Mouse (Mus musculus) adrenal gland, postnatal 10 days (tissue): ENCODE measurements around the gene Gna13. TPM values are rescaled to one million over a fixed set of nuclear protein-coding genes. Genes with fewer than 3 reads are reported as not detected.

Experiments
- DNase-seq: peaks from one replicate; pipeline ENCODE4 v3.0.0; 2021; ENCODE audit warnings: mixed read lengths
- total RNA-seq, 2 experiments: library from RNA; stranded (reverse); gene quantifications; 2 replicates each; pipeline ENCODE4 v1.2.3; 2021

Gene Gna13
- total RNA-seq, 2 experiments from 2014 or later = 68.2 to 70.3 TPM

- DNase-seq = no peak
These were observed 59.6 kb downstream of the Gna13 start for GRCm38 (mm10) chr11:109422263-109422662.

- no peak for DNase-seq
These were observed 60.7 kb downstream of the Gna13 start for GRCm38 (mm10) chr11:109423294-109423693.

- peak; percentile 99 for DNase-seq
These were observed 63.0 kb downstream of the Gna13 start, which contains the start of gene Amz2 for GRCm38 (mm10) chr11:109425392-109426271. Amz2 (plus strand) TSS chr11:109425946.

- no peak for DNase-seq
These were observed 63.6 kb downstream of the Gna13 start for GRCm38 (mm10) chr11:109426272-109426586.

- DNase-seq = no peak
These were observed 64.7 kb downstream of the Gna13 start for GRCm38 (mm10) chr11:109427353-109427752.

GRCm38 (mm10) chr11:109434233-109434798 is 71.7 kb downstream of the Gna13 start:
- DNase-seq = no peak

- no peak for DNase-seq
These were observed 74.3 kb downstream of the Gna13 start for GRCm38 (mm10) chr11:109436889-109437288.

- DNase-seq = peak; percentile 7
These were observed 76.6 kb downstream of the Gna13 start for GRCm38 (mm10) chr11:109439209-109439608.

- DNase-seq = peak; percentile 85
These were observed 77.3 kb downstream of the Gna13 start for GRCm38 (mm10) chr11:109439829-109440340.

GRCm38 (mm10) chr11:109440641-109441040 is 78.0 kb downstream of the Gna13 start:
- no peak for DNase-seq

GRCm38 (mm10) chr11:109441119-109441518 is 78.5 kb downstream of the Gna13 start:
- peak; percentile 56 for DNase-seq

- no peak for DNase-seq
These were observed 79.6 kb downstream of the Gna13 start for GRCm38 (mm10) chr11:109442166-109442730.

- no peak for DNase-seq
These were observed 81.0 kb downstream of the Gna13 start for GRCm38 (mm10) chr11:109443468-109444263.

- DNase-seq = peak; percentile 38
These were observed 82.0 kb downstream of the Gna13 start for GRCm38 (mm10) chr11:109444600-109444999.

- peak; percentile 28 for DNase-seq
These were observed 82.9 kb downstream of the Gna13 start for GRCm38 (mm10) chr11:109445438-109446035.

Other genes with a start within 250 kb of the Gna13 start
- not detected for gene E030025P04Rik, start 218.5 kb upstream of the Gna13 start, total RNA-seq
- 1 to 10 TPM; 5.3 to 7.8 TPM for gene Rgs9, start 64.7 kb upstream of the Gna13 start, total RNA-seq
- gene 9930022D16Rik, start 51.1 kb downstream of the Gna13 start, total RNA-seq = not detected
- gene Amz2, start 63.1 kb downstream of the Gna13 start, total RNA-seq = 10 to 100 TPM; 38.1 to 48.5 TPM
- 10 to 100 TPM; 10.6 to 14.2 TPM for gene Arsg, start 110.5 kb downstream of the Gna13 start, total RNA-seq
- gene Slc16a6, start 110.8 kb downstream of the Gna13 start, total RNA-seq = 1 to 10 TPM; 2.7 to 3.9 TPM
- gene Wipi1, start 249.1 kb downstream of the Gna13 start, total RNA-seq = 10 to 100 TPM; 35.0 to 44.2 TPM